Mouse (Mus musculus) kidney, adult 2 months (tissue): ENCODE measurements around the gene Xylt1.

Source experiments
- CTCF ChIP-seq: fragments of 200-500 bp; conservative IDR thresholded peaks from 2 replicates; pipeline ENCODE4 v1.5.1; 2011; ENCODE audit warnings: low read depth, mild to moderate bottlenecking, control low read depth, low read length, moderate library complexity, mixed read lengths; ENCODE audit not compliant: insufficient read depth, insufficient read length
- POLR2A ChIP-seq: fragments of 200-500 bp; IDR thresholded peaks from one replicate; pipeline ENCODE4 v1.6.1; 2011; ENCODE audit warnings: low read depth, low read length, control low read depth

GRCm38 (mm10) chr7:117553228-117553627, 172.4 kb downstream of the Xylt1 start:
- no peak for TF ChIP-seq POLR2A
- no peak for TF ChIP-seq CTCF
